Mouse (Mus musculus): ENCODE measurements around the gene Scoc.
A peak's percentile ranks its signal among the peaks of the same experiment; 100 is the strongest.
"Not testable (repeated sequence)": the region's sequence is repeated elsewhere in the genome, so short reads cannot be mapped to it uniquely, and the experiment has no call there.

Scoc gene

GRCm38 (mm10) chr8:83458222-83458621 is at the start of gene Scoc:
Scoc (minus strand) TSS chr8:83458391.
- no peak for DNase-seq (ENCODE audit: low spot score in 2 of 2)

- no peak for DNase-seq (ENCODE audit: low spot score in 2 of 2)
These were observed 1.4 kb upstream of the Scoc start for GRCm38 (mm10) chr8:83459606-83460005.

DNA sequence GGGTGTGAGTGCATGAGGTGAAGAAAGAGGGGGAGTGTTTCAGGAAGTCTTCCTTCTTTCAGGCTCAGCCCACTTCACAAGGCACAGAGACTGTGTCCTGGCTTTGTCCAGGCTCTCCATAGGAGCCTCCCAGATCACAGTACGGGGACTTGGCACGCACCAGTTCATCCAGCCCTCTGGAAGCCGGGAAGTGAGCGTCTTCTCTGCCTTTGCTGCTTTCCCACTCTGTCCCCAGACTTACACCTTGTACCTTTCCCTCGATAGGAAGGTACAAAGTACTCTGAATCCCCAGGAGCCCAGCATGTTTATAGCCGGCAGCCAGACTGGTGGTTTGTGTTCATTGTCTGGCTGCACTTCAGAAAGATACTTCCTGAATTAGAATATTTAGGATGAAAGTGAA is 1.1 kb downstream of the Scoc start:
- DNase-seq (ENCODE audit: low spot score in 2 of 2), result no peak

- DNase-seq (ENCODE audit: low spot score in 2 of 2), result no peak
These were observed 7.1 kb downstream of the Scoc start for GRCm38 (mm10) chr8:83451056-83451455.

- no peak for DNase-seq (ENCODE audit: low spot score in 2 of 2)
These were observed 8.2 kb downstream of the Scoc start for GRCm38 (mm10) chr8:83449960-83450359.

GRCm38 (mm10) chr8:83443052-83443400 is 15.2 kb downstream of the Scoc start:
- no peak for DNase-seq (ENCODE audit: low spot score in 2 of 2)

GRCm38 (mm10) chr8:83442243-83443051 is 15.7 kb downstream of the Scoc start:
- DNase-seq (ENCODE audit: low spot score in 2 of 2), result peak; percentile 99

GRCm38 (mm10) chr8:83441656-83442242 is 16.4 kb downstream of the Scoc start:
- DNase-seq (ENCODE audit: low spot score in 2 of 2), result peak in 1 of 2 experiments; percentile 48

- no peak for DNase-seq (ENCODE audit: low spot score in 2 of 2)
These were observed 21.1 kb downstream of the Scoc start for GRCm38 (mm10) chr8:83437077-83437476.

- DNase-seq (ENCODE audit: low spot score in 2 of 2), result no peak
These were observed 29.1 kb downstream of the Scoc start for GRCm38 (mm10) chr8:83429071-83429524.

DNA sequence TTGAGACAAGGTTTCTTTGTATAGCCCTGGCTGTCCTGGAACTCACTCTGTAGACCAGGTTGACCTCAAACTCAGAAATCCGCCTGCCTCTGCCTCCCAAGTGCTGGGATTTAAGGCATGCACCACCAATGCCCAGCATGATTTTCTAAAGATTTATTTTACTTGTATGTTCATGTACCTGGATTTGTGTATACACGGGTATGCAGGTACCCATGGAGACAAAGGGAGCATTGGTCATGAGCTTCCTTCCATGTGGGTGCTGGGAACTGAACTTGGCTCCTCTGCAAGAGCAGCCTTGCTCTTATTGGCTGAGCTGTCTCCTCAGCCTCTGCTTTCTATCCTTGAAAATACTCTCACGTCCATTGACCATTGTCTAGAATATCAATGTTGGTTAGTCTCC is 29.6 kb downstream of the Scoc start:
- not testable (repeated sequence) for DNase-seq (ENCODE audit: low spot score in 2 of 2)

DNA sequence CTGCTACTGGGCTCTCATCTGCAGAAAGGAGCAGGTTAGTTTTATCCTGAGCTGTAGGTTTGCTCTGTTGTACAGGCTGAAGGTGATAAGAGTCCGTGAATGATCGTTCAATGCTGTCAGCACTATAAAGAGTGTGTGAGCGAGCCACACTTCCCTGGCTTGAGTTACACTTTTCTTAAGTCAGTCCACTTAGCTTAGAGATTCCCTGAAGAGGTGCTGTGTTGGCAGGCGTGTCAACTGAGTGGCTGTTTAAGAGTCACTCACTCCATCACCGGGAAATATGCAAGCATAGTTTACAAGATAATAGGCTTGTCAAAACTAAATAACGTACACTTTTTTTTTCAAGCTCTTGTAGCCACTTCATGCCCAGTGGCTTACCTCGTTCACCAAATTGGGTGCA is 31.2 kb downstream of the Scoc start:
- no peak for DNase-seq (ENCODE audit: low spot score in 2 of 2)

DNA sequence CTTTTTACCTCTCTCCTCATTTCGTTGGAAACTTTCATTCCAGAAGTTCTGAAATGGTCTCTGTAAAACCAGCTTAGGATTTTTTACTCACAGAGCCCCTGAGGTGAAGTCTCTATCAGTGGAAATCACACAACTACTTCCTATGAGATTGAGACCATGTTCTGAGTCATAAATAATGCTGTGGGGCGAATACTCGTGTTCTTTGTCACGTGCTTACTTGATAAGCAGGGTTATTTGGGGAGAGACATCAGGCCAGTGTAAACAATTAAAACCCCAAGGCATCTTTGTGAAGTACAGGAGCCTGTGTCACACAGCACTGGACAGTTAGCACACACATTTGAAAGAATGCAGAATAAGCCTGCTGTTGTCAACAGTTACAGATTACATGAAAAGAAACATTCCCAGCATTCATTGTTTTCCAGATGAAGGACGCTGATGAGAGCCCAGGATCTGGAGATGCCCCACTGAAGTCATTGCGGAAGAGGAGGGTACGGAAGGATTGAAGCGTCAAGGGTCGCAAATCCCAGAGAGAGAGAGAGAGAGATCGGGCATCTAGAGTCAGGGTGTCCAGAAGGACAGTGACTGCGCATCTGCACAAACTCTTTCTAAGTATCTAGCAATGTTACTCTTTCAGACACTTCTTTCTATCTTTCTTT is 32.0 kb downstream of the Scoc start:
- DNase-seq (ENCODE audit: low spot score in 2 of 2), result no peak

DNA sequence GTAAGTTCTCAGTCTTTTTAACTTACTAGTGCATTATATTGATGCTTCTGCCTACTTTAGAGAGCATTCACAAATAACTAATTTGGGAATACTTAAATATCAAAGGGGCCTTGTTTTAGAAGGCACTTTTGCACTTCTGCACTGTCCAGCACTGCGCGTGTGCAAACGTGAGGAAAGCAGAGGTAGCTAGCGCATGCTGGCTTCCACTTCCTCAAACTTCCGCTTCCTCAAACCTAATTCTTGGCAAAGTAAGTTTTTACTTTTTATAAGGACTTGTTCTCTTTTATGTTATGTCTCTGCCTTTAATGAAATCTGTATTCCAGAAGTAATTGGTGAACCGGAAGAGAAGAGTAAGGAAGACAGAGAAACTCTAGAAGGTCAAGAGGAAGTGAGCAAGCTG is 33.0 kb downstream of the Scoc start:
- DNase-seq (ENCODE audit: low spot score in 2 of 2), result no peak

DNA sequence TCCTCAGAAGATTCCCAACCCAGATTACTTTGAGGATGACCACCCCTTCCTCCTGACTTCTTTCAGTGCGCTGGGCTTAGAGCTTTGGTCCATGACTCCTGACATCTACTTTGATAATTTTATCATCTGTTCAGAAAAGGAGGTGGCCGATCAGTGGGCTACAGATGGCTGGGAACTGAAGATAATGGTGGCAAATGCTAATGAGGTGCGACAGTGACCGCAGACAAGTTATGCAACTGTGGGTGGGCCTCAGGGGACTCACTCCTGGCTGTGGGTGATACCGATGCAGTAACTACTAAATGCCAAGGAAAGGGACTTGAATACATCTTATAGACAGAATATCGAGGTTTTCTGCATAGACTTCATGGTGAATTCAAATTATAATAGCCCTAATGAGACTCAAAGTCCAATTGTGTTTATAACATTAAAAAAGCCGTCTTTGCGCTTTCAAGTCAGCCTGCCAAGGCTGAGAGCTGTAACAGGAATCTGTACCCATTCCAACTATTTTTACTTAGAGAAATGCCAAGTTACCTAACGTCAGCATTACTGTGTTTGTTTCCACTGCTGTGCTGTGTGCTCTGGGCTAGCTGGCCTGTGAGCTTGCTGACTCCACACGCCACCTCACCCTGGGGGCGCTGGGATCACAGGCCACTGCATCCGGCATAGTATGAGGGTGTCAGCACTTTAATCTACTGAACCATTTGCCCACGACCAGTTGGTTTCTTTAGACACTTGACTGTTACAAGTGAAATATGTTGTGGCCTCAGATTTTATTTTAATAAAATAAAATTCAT is 35.0 kb downstream of the Scoc start:
- DNase-seq (ENCODE audit: low spot score in 2 of 2), result peak; percentile 42 to 43

- DNase-seq (ENCODE audit: low spot score in 2 of 2), result no peak
These were observed 36.8 kb downstream of the Scoc start for GRCm38 (mm10) chr8:83421354-83421753.

DNA sequence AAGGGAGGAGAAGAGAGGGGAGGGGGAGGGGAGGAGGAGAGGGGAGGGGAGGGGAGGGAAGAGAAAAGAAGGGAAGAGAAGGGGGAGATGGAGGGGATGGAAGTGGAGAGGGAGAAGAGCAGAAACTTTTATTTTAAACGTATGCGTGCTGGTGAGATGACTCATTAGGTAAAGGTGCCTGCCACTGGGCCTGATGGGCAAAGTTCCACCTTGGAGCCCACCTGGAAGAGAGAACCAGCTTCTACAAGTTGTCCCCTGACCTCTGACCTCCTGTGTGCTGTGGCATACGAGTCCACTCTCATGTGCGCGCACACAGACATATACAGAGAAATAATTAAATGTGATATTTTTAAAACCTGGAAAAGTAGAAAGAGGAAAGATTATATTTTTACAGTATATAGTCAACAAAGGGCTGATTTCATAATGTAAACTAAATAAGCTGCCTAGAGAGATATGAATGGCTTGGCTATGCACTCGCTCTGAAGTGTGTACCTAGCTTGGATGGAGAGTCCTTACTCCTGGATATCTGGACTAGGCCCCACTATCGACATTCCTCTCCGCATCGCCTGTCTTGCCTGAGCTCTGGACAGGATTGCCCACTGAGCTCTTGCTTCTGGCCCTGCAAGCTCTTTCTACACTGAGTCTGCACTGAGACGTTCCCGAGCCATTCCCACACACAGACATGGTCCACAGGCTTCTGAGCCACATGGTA is 39.2 kb downstream of the Scoc start:
- no peak for DNase-seq (ENCODE audit: low spot score in 2 of 2)

GRCm38 (mm10) chr8:83417970-83418369 is 40.2 kb downstream of the Scoc start:
- no peak for DNase-seq (ENCODE audit: low spot score in 2 of 2)

DNA sequence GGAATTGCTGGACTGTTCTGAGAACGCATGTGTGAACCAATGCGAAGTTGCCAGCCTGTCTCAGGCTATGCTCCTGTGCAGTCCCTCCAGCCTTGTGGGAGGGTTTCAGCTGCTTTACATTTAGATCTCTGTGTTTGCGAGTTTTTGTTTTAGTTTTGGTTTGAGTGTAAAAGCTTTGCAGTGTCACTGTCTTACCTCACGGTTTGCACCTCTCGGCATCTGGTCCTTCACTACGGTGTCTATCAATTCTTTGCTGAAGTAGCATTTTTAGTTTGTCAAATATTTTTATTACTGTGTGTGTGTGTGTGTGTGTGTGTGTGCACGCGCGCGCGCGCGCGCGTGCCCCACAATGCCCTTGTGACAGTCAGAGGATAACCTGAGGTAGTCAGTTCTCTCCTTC is 41.3 kb downstream of the Scoc start:
- no peak for DNase-seq (ENCODE audit: low spot score in 2 of 2)

DNA sequence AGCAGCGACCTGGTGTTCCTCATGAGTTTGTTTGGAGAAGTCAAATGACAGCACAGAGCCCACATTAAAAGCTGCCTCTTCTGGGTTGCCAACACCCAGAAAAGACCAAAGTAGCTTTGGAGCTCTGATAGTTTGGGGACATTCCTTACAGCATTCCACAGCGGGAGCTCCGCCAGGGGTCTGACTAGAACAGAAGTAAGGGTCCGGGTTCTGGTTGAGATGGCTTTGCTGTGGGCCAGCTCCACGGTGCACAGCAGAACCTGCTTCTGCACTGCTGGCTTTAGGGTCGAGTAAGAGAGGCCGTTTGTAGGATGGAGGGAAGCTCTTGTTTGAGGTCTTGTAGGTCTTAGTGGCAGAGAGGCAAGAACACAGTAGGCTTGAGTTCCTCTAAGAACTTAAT is 49.7 kb downstream of the Scoc start:
- no peak for DNase-seq (ENCODE audit: low spot score in 2 of 2)

GRCm38 (mm10) chr8:83406836-83407235 is 51.4 kb downstream of the Scoc start:
- DNase-seq (ENCODE audit: low spot score in 2 of 2), result no peak
